Comparison of ENCODE assay signal across 16 mouse cellular contexts in the genomic region with DNA sequence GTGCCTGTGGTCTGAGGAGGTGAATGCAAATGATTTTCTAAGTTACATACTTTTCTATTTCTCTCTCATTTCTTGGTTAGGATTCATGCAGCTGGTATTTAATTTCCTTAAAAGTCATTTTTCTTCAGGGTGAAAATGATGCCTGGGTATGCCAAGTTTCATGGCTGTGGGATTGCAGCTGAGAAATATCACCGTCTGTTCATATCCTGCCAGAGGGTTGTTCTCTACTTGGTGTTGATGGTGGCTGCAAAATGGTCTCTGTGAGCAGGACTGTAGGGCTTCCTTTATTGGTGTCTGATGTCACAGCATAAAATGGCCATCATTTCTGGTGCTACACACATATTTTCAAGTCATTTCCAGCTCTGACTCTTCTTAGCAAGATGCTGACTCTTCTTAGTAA.
"Had no signal": no experiment of that assay in that cellular context is flagged by ENCODE, and none has a peak within 500 bp of the region (broad histone marks: within the 10 kb centered on the region; RNA-seq: fewer than 3 reads in every experiment).

No protein-coding gene starts in this region.

- H3K4me3 ChIP-seq: left cerebral cortex, adult 2 months; limb, embryonic 10.5 days; liver, embryonic 15.5 days; midbrain, embryonic 15.5 days; neural tube, embryonic 12.5 days had no signal

- H3K27ac ChIP-seq: kidney, postnatal 0 days; left cerebral cortex, adult 2 months; limb, embryonic 10.5 days; liver, embryonic 15.5 days; midbrain, embryonic 15.5 days; neural tube, embryonic 12.5 days; stomach, postnatal 0 days had no signal

- ATAC-seq: intestine, postnatal 0 days; lung, postnatal 0 days; midbrain, embryonic 15.5 days had no signal

- DNase-seq: kidney, adult 9 months; kidney, postnatal 36 days; lung, adult 2 months; lung, postnatal 4 days; right cerebral cortex, postnatal 14 days; thymus, adult 18-20 months; thymus, postnatal 25 days had no signal
